Mouse (Mus musculus): Measurements from ENCODE around the gene Hivep3.

GRCm38 (mm10) chr4:119959873-119960272 is 226.3 kb downstream of the Hivep3 start:
- TF ChIP-seq CTCF (IDR thresholded peaks at IDR 0.05; ENCODE audit: borderline replicate concordance, control insufficient read depth, extremely low read depth, insufficient read depth, low read length, poor library complexity) (no peak), POLR2A (IDR thresholded peaks at IDR 0.05; ENCODE audit: control insufficient read depth, extremely low read depth, insufficient read depth, low read length, poor library complexity) (no peak)

Data from thymus, adult 2 months (tissue).